Mouse (Mus musculus): ENCODE data around the gene Ces1b. TPM values are rescaled to one million over a fixed set of nuclear protein-coding genes. Genes with fewer than 3 reads are reported as not detected.

Ces1b gene
- total and polyA plus RNA-seq, 2 experiments from 2014 or later: not detected

- WGBS: 52% methylated on average over 1 of the region's 1 CpGs
- H3K4me2 ChIP-seq (ENCODE audit: low read depth, low read length): no peak overlapping the region
- no peaks in the 10 kb centered on the region for H3K9me3 ChIP-seq (ENCODE audit: low read length)
- H3K4me1 ChIP-seq (ENCODE audit: insufficient read depth, low read length): no peaks in the 10 kb centered on the region
- no peaks in the 10 kb centered on the region for H3K27me3 ChIP-seq (ENCODE audit: insufficient read depth, low read length)
- TF ChIP-seq CTCF (IDR thresholded peaks at IDR 0.05; ENCODE audit: low read depth): no peak
- DNase-seq (ENCODE audit: low spot score) (no peak), ATAC-seq (no peak)
- H3K4me3 ChIP-seq (ENCODE audit: low read length): no peak overlapping the region
- no peak overlapping the region for H3K9ac ChIP-seq (replicated peaks; ENCODE audit: low read length)
- H3K36me3 ChIP-seq (ENCODE audit: insufficient read depth, low read length): no peaks in the 10 kb centered on the region
- no peak overlapping the region for H3K27ac ChIP-seq
Observed at GRCm38 (mm10) chr8:93043083-93043482, 36.7 kb downstream of the Ces1b start.

- no peak overlapping the region for H3K4me3 ChIP-seq (ENCODE audit: low read length)
- H3K36me3 ChIP-seq (ENCODE audit: insufficient read depth, low read length): no peaks in the 10 kb centered on the region
- DNase-seq (ENCODE audit: low spot score) (no peak), ATAC-seq (no peak)
- no peaks in the 10 kb centered on the region for H3K27me3 ChIP-seq (ENCODE audit: insufficient read depth, low read length)
- no peak overlapping the region for H3K27ac ChIP-seq
- H3K9me3 ChIP-seq (ENCODE audit: low read length): no peaks in the 10 kb centered on the region
- no peak for TF ChIP-seq CTCF (IDR thresholded peaks at IDR 0.05; ENCODE audit: low read depth)
- no peak overlapping the region for H3K9ac ChIP-seq (replicated peaks; ENCODE audit: low read length)
- no peaks in the 10 kb centered on the region for H3K4me1 ChIP-seq (ENCODE audit: insufficient read depth, low read length)
- 85% methylated on average over 4 of the region's 4 CpGs for WGBS
- no peak overlapping the region for H3K4me2 ChIP-seq (ENCODE audit: low read depth, low read length)
Observed at GRCm38 (mm10) chr8:93040776-93041567, 38.8 kb downstream of the Ces1b start.

GRCm38 (mm10) chr8:93040256-93040655, 39.6 kb downstream of the Ces1b start:
- H3K27ac ChIP-seq: no peak overlapping the region
- H3K4me2 ChIP-seq (ENCODE audit: low read depth, low read length): no peak overlapping the region
- no peak for ATAC-seq
- H3K4me1 ChIP-seq (ENCODE audit: insufficient read depth, low read length): no peaks in the 10 kb centered on the region
- TF ChIP-seq CTCF (IDR thresholded peaks at IDR 0.05; ENCODE audit: low read depth): no peak
- no peaks in the 10 kb centered on the region for H3K36me3 ChIP-seq (ENCODE audit: insufficient read depth, low read length)
- no peak for DNase-seq (ENCODE audit: low spot score)
- H3K9ac ChIP-seq (replicated peaks; ENCODE audit: low read length): no peak overlapping the region
- H3K9me3 ChIP-seq (ENCODE audit: low read length): no peaks in the 10 kb centered on the region
- 68% methylated on average over 2 of the region's 2 CpGs for WGBS
- no peak overlapping the region for H3K4me3 ChIP-seq (ENCODE audit: low read length)
- H3K27me3 ChIP-seq (ENCODE audit: insufficient read depth, low read length): no peaks in the 10 kb centered on the region

GRCm38 (mm10) chr8:93038831-93039230, 41.0 kb downstream of the Ces1b start:
- TF ChIP-seq CTCF (IDR thresholded peaks at IDR 0.05; ENCODE audit: low read depth): no peak
- H3K36me3 ChIP-seq (ENCODE audit: insufficient read depth, low read length): no peaks in the 10 kb centered on the region
- H3K4me2 ChIP-seq (ENCODE audit: low read depth, low read length): no peak overlapping the region
- no peak overlapping the region for H3K27ac ChIP-seq
- no peak for ATAC-seq
- no peaks in the 10 kb centered on the region for H3K9me3 ChIP-seq (ENCODE audit: low read length)
- H3K9ac ChIP-seq (replicated peaks; ENCODE audit: low read length): no peak overlapping the region
- no peak for DNase-seq (ENCODE audit: low spot score)
- H3K4me1 ChIP-seq (ENCODE audit: insufficient read depth, low read length): no peaks in the 10 kb centered on the region
- H3K4me3 ChIP-seq (ENCODE audit: low read length): no peak overlapping the region
- WGBS: 5% methylated on average over 2 of the region's 2 CpGs
- H3K27me3 ChIP-seq (ENCODE audit: insufficient read depth, low read length): no peaks in the 10 kb centered on the region

- no peaks in the 10 kb centered on the region for H3K36me3 ChIP-seq (ENCODE audit: insufficient read depth, low read length)
- TF ChIP-seq CTCF (IDR thresholded peaks at IDR 0.05; ENCODE audit: low read depth): no peak
- H3K27me3 ChIP-seq (ENCODE audit: insufficient read depth, low read length): no peaks in the 10 kb centered on the region
- 64% methylated on average over 2 of the region's 2 CpGs for WGBS
- no peaks in the 10 kb centered on the region for H3K9me3 ChIP-seq (ENCODE audit: low read length)
- H3K4me2 ChIP-seq (ENCODE audit: low read depth, low read length): no peak overlapping the region
- H3K27ac ChIP-seq: no peak overlapping the region
- DNase-seq (ENCODE audit: low spot score) (no peak), ATAC-seq (no peak)
- no peak overlapping the region for H3K4me3 ChIP-seq (ENCODE audit: low read length)
- H3K9ac ChIP-seq (replicated peaks; ENCODE audit: low read length): no peak overlapping the region
- no peaks in the 10 kb centered on the region for H3K4me1 ChIP-seq (ENCODE audit: insufficient read depth, low read length)
Observed at GRCm38 (mm10) chr8:93030664-93031063, 49.2 kb downstream of the Ces1b start.

GRCm38 (mm10) chr8:93021738-93022137, 58.1 kb downstream of the Ces1b start:
- H3K9me3 ChIP-seq (ENCODE audit: low read length): no peaks in the 10 kb centered on the region
- peak; percentile 52 for TF ChIP-seq CTCF (IDR thresholded peaks at IDR 0.05; ENCODE audit: low read depth)
- WGBS: 62% methylated on average over 5 of the region's 5 CpGs
- H3K36me3 ChIP-seq (ENCODE audit: insufficient read depth, low read length): no peaks in the 10 kb centered on the region
- no peak overlapping the region for H3K9ac ChIP-seq (replicated peaks; ENCODE audit: low read length)
- ATAC-seq: no peak
- no peak overlapping the region for H3K4me2 ChIP-seq (ENCODE audit: low read depth, low read length)
- no peaks in the 10 kb centered on the region for H3K27me3 ChIP-seq (ENCODE audit: insufficient read depth, low read length)
- no peak overlapping the region for H3K4me3 ChIP-seq (ENCODE audit: low read length)
- H3K27ac ChIP-seq: no peak overlapping the region
- no peaks in the 10 kb centered on the region for H3K4me1 ChIP-seq (ENCODE audit: insufficient read depth, low read length)
- no peak for DNase-seq (ENCODE audit: low spot score)

- Histone ChIP-seq H3K27me3 (ENCODE audit: insufficient read depth, low read length) (no peaks in the 10 kb centered on the region), H3K4me3 (ENCODE audit: low read length) (no peak overlapping the region), H3K36me3 (ENCODE audit: insufficient read depth, low read length) (no peaks in the 10 kb centered on the region), H3K9me3 (ENCODE audit: low read length) (no peaks in the 10 kb centered on the region), H3K9ac (replicated peaks; ENCODE audit: low read length) (no peak overlapping the region), H3K4me2 (ENCODE audit: low read depth, low read length) (no peak overlapping the region), H3K4me1 (ENCODE audit: insufficient read depth, low read length) (no peaks in the 10 kb centered on the region), H3K27ac (no peak overlapping the region)
- DNase-seq (ENCODE audit: low spot score) (no peak), ATAC-seq (no peak)
- WGBS: 87% methylated on average over 4 of the region's 4 CpGs
- no peak for TF ChIP-seq CTCF (IDR thresholded peaks at IDR 0.05; ENCODE audit: low read depth)
Observed at GRCm38 (mm10) chr8:93014300-93014699, 65.5 kb downstream of the Ces1b start.
